Mouse (Mus musculus) layer of hippocampus, adult 8-10 months (tissue): ENCODE measurements at regions not wholly inside any gene's neighbourhood (a gene's known extent, or its start where the extent isn't known, plus 50 kb on each side); places are given as distances from the start of the nearest gene placed in this dataset.

Source experiments
- DNase-seq, 2 experiments: peaks; one replicate each; pipeline ENCODE4 v3.0.0; 2022; ENCODE audit warnings: low spot score in 2 of 2

DNA sequence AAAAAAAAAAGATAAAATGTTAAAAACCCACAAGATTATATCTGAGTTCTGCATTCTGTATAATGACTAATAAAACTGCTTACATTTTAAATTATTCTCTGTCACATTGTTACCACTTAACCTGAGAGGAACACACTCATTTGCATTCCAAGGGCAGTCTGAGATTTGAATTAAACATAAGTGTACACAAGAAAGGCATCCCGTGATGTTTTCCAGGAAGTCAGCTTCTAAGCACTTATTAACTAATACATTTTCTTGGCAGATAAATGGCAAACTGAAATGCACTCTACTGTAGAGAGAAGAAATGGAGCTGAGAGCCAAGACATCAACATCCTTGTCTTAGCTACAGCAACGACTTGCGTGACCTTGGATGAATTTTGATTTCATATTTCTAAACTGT lies 516.5 kb downstream of the Cdh9 start:
- no peak for DNase-seq

DNA sequence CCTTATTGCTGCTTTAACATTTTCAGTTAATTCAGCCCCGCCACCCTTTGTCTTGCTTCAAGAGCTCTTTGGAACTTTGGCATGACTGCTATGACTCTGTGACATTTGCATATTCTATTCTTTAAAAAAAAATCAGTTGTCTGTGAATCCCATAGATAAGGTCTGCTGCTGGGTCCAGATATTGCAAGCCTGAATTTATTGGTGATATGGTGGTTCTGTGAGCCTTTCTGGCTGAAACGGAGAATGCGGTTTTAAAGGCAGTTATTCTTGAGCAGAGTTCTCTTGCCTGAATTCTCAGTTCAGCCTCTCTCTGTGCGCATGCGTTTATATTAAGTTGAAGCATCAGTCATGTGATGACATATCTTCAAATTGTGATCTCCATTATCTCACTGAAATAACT lies 560.7 kb downstream of the Cdh9 start:
- no peak for DNase-seq
